Mouse (Mus musculus): Measurements from ENCODE around the gene Gpr152.
A peak's percentile ranks its signal among the peaks of the same experiment; 100 is the strongest.

Gene Gpr152

GRCm38 (mm10) chr19:4131075-4131474 lies 8.5 kb upstream of the Gpr152 start:
- no peak for DNase-seq (ENCODE audit: low spot score)

GRCm38 (mm10) chr19:4131768-4132167 lies 7.8 kb upstream of the Gpr152 start:
- DNase-seq (ENCODE audit: low spot score): no peak

- peak; percentile 57 for DNase-seq (ENCODE audit: low spot score)
Measured at GRCm38 (mm10) chr19:4134354-4134753, 5.2 kb upstream of the Gpr152 start.

GRCm38 (mm10) chr19:4135229-4135962 lies 4.2 kb upstream of the Gpr152 start:
- peak; percentile 74 for DNase-seq (ENCODE audit: low spot score)

- DNase-seq (ENCODE audit: low spot score): peak; percentile 60
Measured at GRCm38 (mm10) chr19:4135963-4136345, 3.6 kb upstream of the Gpr152 start.

- DNase-seq (ENCODE audit: low spot score): no peak
Measured at GRCm38 (mm10) chr19:4136463-4136862, 3.1 kb upstream of the Gpr152 start.

GRCm38 (mm10) chr19:4137913-4138312 lies 1.7 kb upstream of the Gpr152 start:
- no peak for DNase-seq (ENCODE audit: low spot score)

GRCm38 (mm10) chr19:4140147-4140546 lies 560 bp downstream of the Gpr152 start:
- no peak for DNase-seq (ENCODE audit: low spot score)

GRCm38 (mm10) chr19:4142416-4143173 lies 3.0 kb downstream of the Gpr152 start:
- DNase-seq (ENCODE audit: low spot score): peak; percentile 64

- no peak for DNase-seq (ENCODE audit: low spot score)
Measured at GRCm38 (mm10) chr19:4143759-4144268, 4.2 kb downstream of the Gpr152 start, which contains the start of gene Cabp4. Gene Cabp4, minus strand, starts transcription at chr19:4144033.

GRCm38 (mm10) chr19:4144550-4145498 lies 5.2 kb downstream of the Gpr152 start:
- DNase-seq (ENCODE audit: low spot score): peak; percentile 81

- no peak for DNase-seq (ENCODE audit: low spot score)
Measured at GRCm38 (mm10) chr19:4145936-4146335, 6.3 kb downstream of the Gpr152 start.

GRCm38 (mm10) chr19:4146366-4147021 lies 6.9 kb downstream of the Gpr152 start:
- no peak for DNase-seq (ENCODE audit: low spot score)

GRCm38 (mm10) chr19:4147022-4147405 lies 7.4 kb downstream of the Gpr152 start:
- DNase-seq (ENCODE audit: low spot score): peak; percentile 90

GRCm38 (mm10) chr19:4147782-4148490 lies 8.3 kb downstream of the Gpr152 start:
- DNase-seq (ENCODE audit: low spot score): peak; percentile 42

- DNase-seq (ENCODE audit: low spot score): peak; percentile 97
Measured at GRCm38 (mm10) chr19:4148491-4148806, 8.9 kb downstream of the Gpr152 start, which contains the start of gene Coro1b. Gene Coro1b, plus strand, starts transcription at chr19:4148619.

GRCm38 (mm10) chr19:4148819-4149218 lies 9.2 kb downstream of the Gpr152 start:
- DNase-seq (ENCODE audit: low spot score): no peak

- DNase-seq (ENCODE audit: low spot score): no peak
Measured at GRCm38 (mm10) chr19:4149283-4149682, 9.7 kb downstream of the Gpr152 start.

GRCm38 (mm10) chr19:4149764-4150461 lies 10.3 kb downstream of the Gpr152 start:
- DNase-seq (ENCODE audit: low spot score): no peak

All from adipocyte (in vitro differentiated cells).